Mouse (Mus musculus) hindbrain, embryonic 15.5 days (tissue): Measurements from ENCODE around the gene Sae1. TPM values are rescaled to one million over a fixed set of nuclear protein-coding genes. Genes with fewer than 3 reads are reported as not detected.

Experiments
- ATAC-seq: fragments of 200-750 bp; cut with Nextera tagmentation; 2 replicates; pipeline ENCODE4 v1.8.0; 2017; ENCODE audit warnings: low read depth, moderate number of reproducible peaks, moderate TSS enrichment; ENCODE audit not compliant: low FRiP score
- H3K27ac ChIP-seq: fragments of 300-500 bp; sonication (generic); replicated peaks from 2 replicates; pipeline ENCODE4 v1.5.1; 2015; ENCODE audit warnings: mild to moderate bottlenecking, inconsistent platforms
- H3K27me3 ChIP-seq: fragments of 300-500 bp; sonication (generic); 2 replicates; pipeline ENCODE4 v1.6.1; 2015; ENCODE audit warnings: control low read depth, inconsistent platforms
- H3K36me3 ChIP-seq: fragments of 300-500 bp; sonication (generic); 2 replicates; pipeline ENCODE4 v1.6.1; 2015; ENCODE audit warnings: control low read depth, inconsistent platforms
- H3K4me1 ChIP-seq: fragments of 300-500 bp; sonication (generic); replicated peaks from 2 replicates; pipeline ENCODE4 v1.6.1; 2015; ENCODE audit warnings: control low read depth, inconsistent platforms
- H3K4me2 ChIP-seq: fragments of 300-500 bp; sonication (generic); 2 replicates; pipeline ENCODE4 v1.6.1; 2015; ENCODE audit warnings: moderate library complexity, mild to moderate bottlenecking, inconsistent platforms
- H3K4me3 ChIP-seq: fragments of 300-500 bp; sonication (generic); 2 replicates; pipeline ENCODE4 v1.5.1; 2015; ENCODE audit warnings: mild to moderate bottlenecking, inconsistent platforms
- H3K9ac ChIP-seq: fragments of 300-500 bp; sonication (generic); 2 replicates; pipeline ENCODE4 v1.6.1; 2015; ENCODE audit warnings: inconsistent platforms
- H3K9me3 ChIP-seq: fragments of 300-500 bp; sonication (generic); 2 replicates; pipeline ENCODE4 v1.6.1; 2016; ENCODE audit warnings: control low read depth, inconsistent platforms
- WGBS: fragments of 180-500 bp; shearing (Covaris S2); methylation state at CpG from one replicate; pipeline ENCODE4 v1.1.7; 2015; 5-methylcytosine and 5-hydroxymethylcytosine counted together
- polyA plus RNA-seq: library from polyadenylated mRNA; unstranded; fragments of >200 nt; fragmentation: Nextera tagmentation; extraction: Ambion mirVana; gene quantifications from 2 replicates; pipeline ENCODE4 v1.2.1, GENCODE M21; 2015

Sae1 gene
- polyA plus RNA-seq, 1 experiment from 2014 or later, result 261 TPM

DNA sequence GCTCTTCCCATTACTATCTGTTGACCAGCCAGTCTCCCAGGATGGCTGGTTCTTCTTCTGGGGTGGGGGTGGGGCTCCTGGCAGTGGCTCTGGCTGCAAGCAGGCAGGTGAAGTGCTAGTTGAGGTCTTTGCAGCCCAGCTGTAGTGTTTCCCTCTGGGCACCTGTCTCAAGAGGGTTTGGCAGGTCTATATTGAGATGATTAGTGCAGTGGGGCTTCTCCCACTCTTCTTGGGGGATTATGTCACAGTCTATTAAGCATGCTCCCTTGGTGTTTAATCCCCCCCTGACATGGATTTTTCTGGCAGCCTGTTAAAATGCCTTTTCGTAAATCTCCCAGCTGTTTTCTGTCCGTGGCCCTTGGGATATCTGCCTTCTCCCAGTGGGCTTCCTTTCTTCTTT, 25.3 kb upstream of the Sae1 start:
- Histone ChIP-seq H3K27me3 (no peaks in the 10 kb centered on the region), H3K9ac (no peak overlapping the region), H3K36me3 (peaks cover 15% of the 10 kb centered on the region), H3K4me3 (no peak overlapping the region), H3K9me3 (no peaks in the 10 kb centered on the region), H3K4me1 (peaks cover 7% of the 10 kb centered on the region; the same call in 1 of the 2 replicates), H3K4me2 (no peak overlapping the region), H3K27ac (no peak overlapping the region)
- no peak for ATAC-seq
- WGBS, result 48% methylated on average over 2 of the region's 2 CpGs

DNA sequence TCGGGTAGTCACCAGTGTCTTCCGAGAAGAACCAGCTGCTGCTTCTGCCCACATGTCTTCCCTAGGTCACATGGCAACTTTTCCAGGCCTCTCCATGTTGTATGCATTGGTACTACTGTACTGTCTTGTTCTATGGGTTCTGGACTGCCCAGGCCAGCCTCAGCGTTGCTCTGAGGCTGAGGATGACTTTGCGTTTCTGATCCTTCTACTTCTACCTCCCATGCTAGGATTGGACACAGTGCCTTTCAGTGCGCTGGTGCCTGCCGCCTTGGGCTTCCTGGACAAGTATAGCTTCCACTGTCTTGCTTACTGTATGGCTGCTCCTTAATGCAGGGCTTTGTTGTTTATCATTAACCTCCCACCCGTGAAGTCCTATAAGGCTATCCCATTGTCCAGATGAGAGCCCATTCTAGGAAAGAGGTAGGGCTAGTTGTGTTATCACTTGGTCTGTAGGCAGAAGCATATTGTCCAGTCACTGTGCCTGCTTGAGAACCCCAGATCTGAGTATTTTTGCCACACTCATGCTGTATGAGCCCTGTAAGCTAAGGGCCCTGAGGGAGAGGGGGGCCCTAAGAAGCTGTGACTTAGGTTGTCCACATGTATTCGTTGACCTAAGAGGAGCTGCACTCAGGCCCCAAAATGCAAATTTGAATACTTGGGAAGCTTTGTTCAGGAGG, 24.8 kb upstream of the Sae1 start:
- Histone ChIP-seq H3K9me3 (no peaks in the 10 kb centered on the region), H3K4me1 (peaks cover 7% of the 10 kb centered on the region; the same call in 1 of the 2 replicates), H3K9ac (no peak overlapping the region), H3K4me3 (no peak overlapping the region), H3K27me3 (no peaks in the 10 kb centered on the region), H3K27ac (no peak overlapping the region), H3K36me3 (peaks cover 9% of the 10 kb centered on the region), H3K4me2 (no peak overlapping the region)
- 92% methylated on average over 8 of the region's 8 CpGs for WGBS
- no peak for ATAC-seq

DNA sequence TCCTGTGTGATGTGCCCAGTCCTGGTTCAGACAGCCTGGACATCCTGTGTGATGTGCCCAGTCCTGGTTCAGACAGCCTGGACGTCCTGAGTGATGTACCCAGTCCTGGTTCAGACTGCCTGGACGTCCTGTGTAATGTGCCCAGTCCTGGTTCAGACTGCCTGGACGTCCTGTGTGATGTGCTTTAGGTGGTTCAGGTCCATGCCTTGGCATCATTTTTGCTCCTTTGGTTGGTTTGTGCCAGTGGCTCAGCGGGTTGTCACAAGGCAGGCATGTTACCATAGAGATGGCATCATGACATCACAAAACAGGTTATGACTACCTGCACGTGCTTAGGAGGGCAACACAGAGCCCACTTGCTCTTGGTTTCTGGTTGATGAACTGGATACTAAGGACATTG, 23.5 kb upstream of the Sae1 start:
- Histone ChIP-seq H3K27ac (no peak overlapping the region), H3K9ac (no peak overlapping the region), H3K9me3 (no peaks in the 10 kb centered on the region), H3K4me1 (peaks cover 11% of the 10 kb centered on the region), H3K4me2 (no peak overlapping the region), H3K27me3 (no peaks in the 10 kb centered on the region), H3K4me3 (no peak overlapping the region), H3K36me3 (no peaks in the 10 kb centered on the region)
- ATAC-seq, result no peak
- 89% methylated on average over 5 of the region's 5 CpGs for WGBS

DNA sequence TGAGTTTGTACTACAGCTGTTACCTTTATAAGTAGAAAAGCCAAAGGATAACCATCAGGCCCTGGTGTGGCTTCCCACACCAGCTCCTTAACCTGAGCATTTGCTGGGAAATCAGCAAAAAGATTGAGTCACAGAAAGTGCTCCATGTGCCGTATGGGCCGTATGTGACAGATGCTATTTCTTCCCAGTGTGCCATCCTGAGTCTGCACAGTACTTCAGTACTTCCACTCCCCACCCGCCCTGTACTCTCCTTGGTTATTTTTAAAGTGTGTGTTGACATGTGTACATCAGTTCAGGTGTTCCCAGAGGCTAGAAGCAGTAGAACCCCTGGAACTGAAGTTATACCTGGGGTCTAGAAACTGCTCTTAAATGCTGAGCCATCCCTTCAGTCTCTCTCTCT, 19.4 kb upstream of the Sae1 start:
- H3K27ac ChIP-seq, result no peak overlapping the region
- no peaks in the 10 kb centered on the region for H3K27me3 ChIP-seq
- no peaks in the 10 kb centered on the region for H3K9me3 ChIP-seq
- 93% methylated on average over 3 of the region's 3 CpGs for WGBS
- ATAC-seq, result no peak
- H3K4me3 ChIP-seq, result no peak overlapping the region
- no peaks in the 10 kb centered on the region for H3K36me3 ChIP-seq
- no peak overlapping the region for H3K9ac ChIP-seq
- H3K4me2 ChIP-seq, result no peak overlapping the region
- peaks cover 32% of the 10 kb centered on the region for H3K4me1 ChIP-seq

DNA sequence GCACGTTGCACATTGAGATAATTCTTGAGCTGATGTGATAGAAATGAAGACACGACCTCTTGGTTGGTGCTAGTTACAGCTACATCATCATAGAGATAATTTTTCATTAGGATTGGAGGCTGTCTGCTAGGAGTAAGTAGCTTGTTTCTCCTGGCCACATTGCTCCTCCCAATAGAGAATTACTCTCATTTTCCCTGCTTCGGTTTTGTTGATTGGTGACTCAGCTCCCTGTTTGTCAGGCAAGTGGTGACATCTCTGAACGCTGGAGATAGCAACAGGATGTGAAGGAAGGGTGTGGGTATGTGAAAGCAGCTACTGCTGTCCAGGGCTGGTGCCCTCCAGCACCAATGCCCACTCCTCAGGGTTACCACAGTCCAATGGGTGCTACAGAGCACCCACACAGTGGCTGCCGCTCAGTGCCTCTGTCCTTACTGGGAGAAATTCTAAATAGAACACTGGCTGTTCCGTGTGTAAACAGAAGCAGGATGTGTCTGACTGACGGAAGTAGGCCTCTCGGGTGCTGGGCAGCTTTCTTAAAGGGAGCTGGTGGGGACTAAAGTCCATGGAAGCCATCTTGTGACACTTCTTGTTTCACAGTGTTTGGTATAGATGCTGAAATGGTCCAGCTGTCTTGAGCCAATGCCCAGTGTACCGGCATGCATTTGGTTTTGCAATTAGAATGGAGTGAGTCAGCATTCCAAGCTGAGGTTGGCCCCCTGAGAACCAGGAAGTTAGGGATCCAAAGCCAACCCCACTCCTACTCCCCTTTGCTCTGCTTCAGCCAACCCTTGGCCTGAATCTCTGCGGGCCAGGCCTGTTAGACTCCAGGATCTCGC, 18.1 kb upstream of the Sae1 start:
- Histone ChIP-seq H3K4me1 (peaks cover 32% of the 10 kb centered on the region), H3K4me2 (peak overlapping the region; percentile 77), H3K4me3 (no peak overlapping the region; the same call in 1 of the 2 replicates), H3K9me3 (no peaks in the 10 kb centered on the region), H3K27me3 (no peaks in the 10 kb centered on the region), H3K9ac (peak overlapping the region; percentile 13; the same call in 1 of the 2 replicates), H3K36me3 (no peaks in the 10 kb centered on the region), H3K27ac (peak overlapping the region; percentile 72)
- no peak for ATAC-seq
- 57% methylated on average over 11 of the region's 11 CpGs for WGBS

DNA sequence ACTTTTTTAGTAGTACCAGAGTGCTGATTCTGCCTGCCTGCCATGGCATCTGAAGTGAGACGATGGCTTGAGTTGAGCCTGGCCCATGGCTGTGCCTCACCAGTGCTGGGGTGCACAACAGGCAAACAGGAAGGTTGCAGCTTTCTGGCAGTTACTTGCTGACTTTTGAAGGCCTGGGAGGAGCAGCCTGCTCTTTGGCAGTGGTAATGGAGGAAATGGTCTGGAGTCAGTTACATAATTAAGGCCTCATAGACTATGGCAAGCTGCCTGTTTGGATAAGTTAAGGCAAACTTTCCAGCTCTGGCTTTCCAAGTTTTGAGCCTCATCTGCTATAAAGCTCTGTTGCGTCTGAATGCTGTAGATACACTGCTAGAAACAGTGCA, 17.5 kb upstream of the Sae1 start:
- H3K27me3 ChIP-seq, result no peaks in the 10 kb centered on the region
- peaks cover 32% of the 10 kb centered on the region for H3K4me1 ChIP-seq
- H3K9me3 ChIP-seq, result no peaks in the 10 kb centered on the region
- H3K36me3 ChIP-seq, result no peaks in the 10 kb centered on the region
- ATAC-seq, result no peak
- 0 out of 2 replicates have a peak overlapping the region, but pooled peaks have one; percentile 9 for H3K9ac ChIP-seq
- 58% methylated on average over 2 of the region's 2 CpGs for WGBS
- H3K4me3 ChIP-seq, result no peak overlapping the region
- H3K4me2 ChIP-seq, result peak overlapping the region; percentile 77
- peak overlapping the region; percentile 72 for H3K27ac ChIP-seq

DNA sequence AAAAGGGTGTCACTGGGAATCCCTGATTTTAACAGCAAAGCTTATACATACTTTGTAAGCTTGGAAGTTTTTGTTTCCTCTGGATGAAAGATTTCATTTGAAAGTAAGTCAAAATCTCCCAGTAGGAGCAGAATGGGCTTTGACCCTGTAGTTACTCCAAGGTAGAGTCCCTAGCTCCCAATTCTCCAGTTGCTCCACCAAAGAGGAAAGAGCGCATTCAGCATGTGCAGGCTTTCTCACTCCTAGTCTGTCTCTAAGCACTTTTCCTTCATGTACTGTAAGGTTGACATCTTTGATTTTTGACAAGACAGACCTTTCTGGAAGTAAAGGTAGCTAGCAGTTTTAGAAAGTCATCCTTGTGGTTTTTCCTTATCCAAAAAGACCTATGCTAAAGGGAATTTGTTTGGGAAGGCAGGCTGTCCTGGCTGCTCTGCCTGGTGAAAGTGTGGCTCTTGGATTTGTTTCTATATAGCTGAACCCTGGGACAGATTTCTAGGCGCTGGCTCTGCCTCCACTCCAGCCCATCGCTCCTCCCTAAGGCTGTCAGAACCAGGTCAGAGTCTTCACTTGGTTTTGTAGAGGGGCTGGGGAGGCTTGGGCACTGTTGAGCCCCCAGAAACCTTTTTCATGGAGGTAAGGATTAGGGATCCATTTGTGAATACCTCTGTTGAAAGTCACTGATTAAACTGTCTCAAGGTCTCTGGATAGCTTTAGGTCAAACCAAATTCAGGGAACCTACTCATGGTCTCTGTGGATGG, 16.9 kb upstream of the Sae1 start:
- Histone ChIP-seq H3K4me1 (peaks cover 32% of the 10 kb centered on the region), H3K9me3 (no peaks in the 10 kb centered on the region), H3K9ac (peak overlapping the region; percentile 35; the same call in 1 of the 2 replicates), H3K36me3 (no peaks in the 10 kb centered on the region), H3K27me3 (no peaks in the 10 kb centered on the region), H3K4me2 (peak overlapping the region; percentile 77), H3K27ac (peak overlapping the region; percentile 72), H3K4me3 (no peak overlapping the region)
- ATAC-seq, result no peak
- 82% methylated on average over 3 of the region's 3 CpGs for WGBS

DNA sequence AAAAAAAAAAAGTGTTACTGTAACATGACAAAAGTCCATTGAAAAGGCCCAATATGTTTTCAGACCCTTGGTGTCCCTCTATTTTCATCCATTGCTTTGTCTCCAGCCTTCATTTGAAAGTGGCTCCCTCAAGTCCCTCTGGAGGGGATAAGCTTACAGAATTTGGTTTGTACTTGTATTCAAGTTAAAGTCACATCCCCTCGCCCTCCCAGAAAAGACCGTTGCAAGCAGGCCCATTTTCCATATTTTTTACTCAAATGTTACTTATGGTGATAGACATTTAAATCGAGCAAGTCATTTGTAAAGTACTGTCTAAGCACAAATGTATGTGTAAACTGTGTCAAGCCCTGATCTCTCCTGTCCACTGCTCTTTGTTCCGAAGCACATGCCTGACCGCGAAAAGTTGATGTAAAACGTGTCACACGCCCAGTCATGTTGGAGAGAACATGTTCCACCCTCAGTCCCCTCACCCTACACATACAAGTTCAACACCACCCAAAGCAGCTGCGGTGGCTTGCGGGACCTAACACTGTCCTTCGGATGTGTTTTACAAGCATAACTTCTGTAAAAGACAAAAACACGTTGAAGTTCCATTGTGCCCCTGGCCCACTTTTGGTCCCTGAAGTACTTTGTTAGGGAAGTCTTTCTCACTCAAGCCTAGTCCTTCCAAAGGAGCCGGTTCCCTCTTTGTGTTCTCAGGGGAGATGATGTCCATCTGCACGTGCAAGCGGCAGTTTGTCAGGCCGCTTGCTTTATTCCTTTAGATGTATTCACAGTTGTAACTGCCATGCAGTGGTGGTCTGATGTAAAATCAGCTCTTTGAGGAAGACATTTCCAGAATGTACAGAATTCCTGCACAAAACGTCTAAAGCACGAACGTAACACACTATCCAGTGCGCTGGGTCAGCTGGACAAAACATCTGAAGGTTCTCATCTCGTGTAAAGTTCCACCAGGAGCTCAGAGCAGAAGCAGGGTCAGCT, 15.7 kb upstream of the Sae1 start:
- H3K4me1 ChIP-seq, result peaks cover 39% of the 10 kb centered on the region
- peak overlapping the region; percentile 100 for H3K9ac ChIP-seq
- 14% methylated on average over 21 of the region's 21 CpGs for WGBS
- H3K27ac ChIP-seq, result peak overlapping the region; percentile 100
- ATAC-seq, result no peak
- peak overlapping the region; percentile 93 for H3K4me3 ChIP-seq
- H3K9me3 ChIP-seq, result no peaks in the 10 kb centered on the region
- peak overlapping the region; percentile 77 for H3K4me2 ChIP-seq
- no peaks in the 10 kb centered on the region for H3K27me3 ChIP-seq
- no peaks in the 10 kb centered on the region for H3K36me3 ChIP-seq

DNA sequence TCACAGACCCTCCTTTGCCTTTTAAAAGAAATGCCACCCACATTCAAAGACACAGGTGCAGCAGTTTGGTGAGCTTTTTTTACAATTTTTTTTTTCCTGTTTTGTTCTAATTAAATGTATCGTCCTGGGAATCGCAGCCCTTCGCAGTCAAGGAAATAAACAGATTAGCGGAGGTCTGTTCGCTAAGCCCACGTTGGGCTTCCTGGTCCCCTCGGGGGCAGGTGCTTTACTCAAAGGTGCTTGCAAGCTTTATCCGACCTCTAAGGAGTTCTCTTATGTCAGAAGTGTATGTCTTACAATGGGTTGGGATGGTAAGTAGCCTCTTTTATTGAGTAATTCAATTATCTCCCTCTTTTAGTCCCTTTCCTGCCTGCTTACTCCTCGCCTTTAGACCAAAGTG, 14.8 kb upstream of the Sae1 start:
- H3K27me3 ChIP-seq, result no peaks in the 10 kb centered on the region
- H3K4me2 ChIP-seq, result peak overlapping the region; percentile 77
- H3K9me3 ChIP-seq, result no peaks in the 10 kb centered on the region
- under 1% methylated on average over 9 of the region's 9 CpGs for WGBS
- peak overlapping the region; percentile 100 for H3K27ac ChIP-seq
- H3K4me3 ChIP-seq, result peak overlapping the region; percentile 93
- H3K4me1 ChIP-seq, result peaks cover 39% of the 10 kb centered on the region
- H3K36me3 ChIP-seq, result no peaks in the 10 kb centered on the region
- peak overlapping the region; percentile 100 for H3K9ac ChIP-seq
- no peak for ATAC-seq

DNA sequence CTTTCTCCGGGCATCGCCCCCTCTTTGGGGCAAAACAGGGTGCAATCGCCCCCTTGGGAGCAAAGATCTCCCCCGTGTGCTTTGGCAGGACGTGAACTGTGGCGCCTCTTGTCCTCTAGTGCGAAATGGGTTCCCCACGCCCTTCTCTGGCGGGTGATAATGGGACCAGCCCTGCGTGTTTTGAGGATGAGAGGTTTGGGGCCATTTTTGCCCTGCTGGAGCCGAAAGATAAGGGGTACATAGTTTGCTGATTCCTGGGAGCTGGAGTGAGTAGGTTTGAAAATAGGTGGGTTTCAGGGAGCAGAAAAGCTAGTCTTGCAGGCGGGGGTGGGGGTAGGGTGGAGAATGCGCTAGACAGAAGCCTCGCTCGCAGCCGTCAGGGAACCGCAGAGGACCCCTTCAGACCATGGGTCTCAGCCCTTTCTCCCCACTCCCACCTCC, 14.4 kb upstream of the Sae1 start:
- Histone ChIP-seq H3K27me3 (no peaks in the 10 kb centered on the region), H3K36me3 (no peaks in the 10 kb centered on the region), H3K9ac (peak overlapping the region; percentile 100), H3K4me1 (peaks cover 39% of the 10 kb centered on the region), H3K4me3 (peak overlapping the region; percentile 93), H3K9me3 (no peaks in the 10 kb centered on the region), H3K27ac (peak overlapping the region; percentile 100), H3K4me2 (peak overlapping the region; percentile 77)
- no peak for ATAC-seq
- under 1% methylated on average over 17 of the region's 17 CpGs for WGBS
